Mouse (Mus musculus) gastrocnemius, postnatal 10 days (tissue): Measurements from ENCODE around the gene Brca1. TPM values are rescaled to one million over a fixed set of nuclear protein-coding genes. Genes with fewer than 3 reads are reported as not detected.
"Not testable (repeated sequence)": the region's sequence is repeated elsewhere in the genome, so short reads cannot be mapped to it uniquely, and the experiment has no call there.

Experiments
- DNase-seq: peaks from one replicate; pipeline ENCODE4 v3.0.0; 2021; ENCODE audit warnings: mixed read lengths
- total RNA-seq, 2 experiments: library from RNA; stranded (reverse); gene quantifications; 2 replicates each; pipeline ENCODE4 v1.2.3; 2021

The Brca1 gene
- total RNA-seq, 2 experiments from 2014 or later, result 1.9 to 4.6 TPM

- DNase-seq, result no peak
Observed at GRCm38 (mm10) chr11:101448899-101449298, 102.9 kb downstream of the Brca1 start.

- peak; percentile 58 for DNase-seq
Observed at GRCm38 (mm10) chr11:101448274-101448746, 103.4 kb downstream of the Brca1 start, which contains the start of gene Ifi35. Gene Ifi35 (plus strand): TSS chr11:101448407.

GRCm38 (mm10) chr11:101447786-101448185, 104.0 kb downstream of the Brca1 start:
- DNase-seq, result no peak

- DNase-seq, result not testable (repeated sequence)
Observed at GRCm38 (mm10) chr11:101446860-101447259, 104.9 kb downstream of the Brca1 start.

GRCm38 (mm10) chr11:101446319-101446718, 105.4 kb downstream of the Brca1 start:
- no peak for DNase-seq

GRCm38 (mm10) chr11:101442760-101443159, 109.0 kb downstream of the Brca1 start:
- no peak for DNase-seq

GRCm38 (mm10) chr11:101442127-101442693, 109.5 kb downstream of the Brca1 start, which contains the start of gene Rpl27:
Gene Rpl27 (plus strand): TSS chr11:101442298.
- peak; percentile 87 for DNase-seq

- not testable (repeated sequence) for DNase-seq
Observed at GRCm38 (mm10) chr11:101441450-101442126, 110.2 kb downstream of the Brca1 start.

Other genes with a start within 250 kb of the Brca1 start
- 10 to 100 TPM; 74.5 to 76.9 TPM for gene Becn1, start 249.7 kb downstream of the Brca1 start, total RNA-seq
- gene Psme3, start 235.7 kb downstream of the Brca1 start, total RNA-seq, result 10 to 100 TPM; 72.4 TPM
- 1 to 10 TPM; 1.7 to 2.3 TPM for gene Aoc2, start 226.9 kb downstream of the Brca1 start, total RNA-seq
- 10 to 100 TPM; 25.2 to 31.0 TPM for gene Aoc3, start 221.3 kb downstream of the Brca1 start, total RNA-seq
- gene G6pc, start 184.4 kb downstream of the Brca1 start, total RNA-seq, result under 1 TPM in 1 of 2 experiments, not detected in 1; 0.14 TPM
- 10 to 100 TPM; 17.4 to 17.6 TPM for gene Aarsd1, start 134.3 kb downstream of the Brca1 start, total RNA-seq
- 1 to 10 TPM; 3.5 to 5.2 TPM for gene Gm27029, start 127.2 kb downstream of the Brca1 start, total RNA-seq
- 1 to 10 TPM; 6.5 to 6.8 TPM for gene Rundc1, start 126.9 kb downstream of the Brca1 start, total RNA-seq
- gene Ptges3l, start 126.6 kb downstream of the Brca1 start, total RNA-seq, result 100 to 1,000 TPM in 1 of 2 experiments, 10 to 100 TPM in 1; 90.6 to 101 TPM
- 10 to 100 TPM; 55.9 to 84.8 TPM for gene Rpl27, start 109.7 kb downstream of the Brca1 start, total RNA-seq
- gene Ifi35, start 103.5 kb downstream of the Brca1 start, total RNA-seq, result 1 to 10 TPM; 6.6 to 7.2 TPM
- 1 to 10 TPM; 5.0 to 5.8 TPM for gene Rnd2, start 87.0 kb downstream of the Brca1 start, total RNA-seq
- gene Vat1, start 85.7 kb downstream of the Brca1 start, total RNA-seq, result 10 to 100 TPM; 39.4 to 50.2 TPM
- 10 to 100 TPM; 73.1 to 81.8 TPM for gene Nbr1, start 194 bp upstream of the Brca1 start, total RNA-seq
- 1 to 10 TPM; 2.4 to 2.9 TPM for gene Tmem106a, start 30.3 kb upstream of the Brca1 start, total RNA-seq
- gene Gm11634, start 47.3 kb upstream of the Brca1 start, total RNA-seq, result not detected
- gene Rdm1, start 75.2 kb upstream of the Brca1 start, total RNA-seq, result 10 to 100 TPM; 18.0 to 20.9 TPM
- gene Arl4d, start 113.6 kb upstream of the Brca1 start, total RNA-seq, result 10 to 100 TPM in 1 of 2 experiments, 1 to 10 TPM in 1; 7.1 to 10.7 TPM
- gene Dhx8, start 181.0 kb upstream of the Brca1 start, total RNA-seq, result 10 to 100 TPM; 13.7 to 17.6 TPM
- gene Etv4, start 233.4 kb upstream of the Brca1 start, total RNA-seq, result 1 to 10 TPM; 5.6 to 6.8 TPM